Comparison of ENCODE assay signal across 23 mouse cellular contexts in genomic region chr4:63595259-63595658, GRCm38 (mm10). TPM values are rescaled to one million over a fixed set of nuclear protein-coding genes. Genes with fewer than 3 reads are reported as not detected.
DNase-seq lines count a peak whose midpoint lies in the region; ATAC-seq and TF ChIP-seq lines count a peak whose summit lies in the region.
"Had no signal": no experiment of that assay in that cellular context is flagged by ENCODE, and none has a peak within 500 bp of the region (broad histone marks: within the 10 kb centered on the region; RNA-seq: fewer than 3 reads in every experiment).

No protein-coding gene starts in this region.

- no peaks in the 10 kb centered on the region for H3K27me3 ChIP-seq in heart, postnatal 0 days (ENCODE audit: control insufficient read depth, insufficient read depth, low read length)
- no peaks in the 10 kb centered on the region for H3K27me3 ChIP-seq in intestine, embryonic 15.5 days (replicated peaks)
- H3K27me3 ChIP-seq in splenic B cell, adult 2 months (ENCODE audit: control insufficient read depth, insufficient read depth, low read length, poor library complexity, severe bottlenecking), result no peaks in the 10 kb centered on the region
- H3K27me3 ChIP-seq: midbrain, embryonic 13.5 days had no signal

- peaks cover 13% of the 10 kb centered on the region for H3K4me1 ChIP-seq in heart, postnatal 0 days (ENCODE audit: control insufficient read depth, insufficient read depth)
- peaks cover 18% of the 10 kb centered on the region for H3K4me1 ChIP-seq in intestine, embryonic 15.5 days (replicated peaks)
- H3K4me1 ChIP-seq: forebrain, embryonic 10.5 days had no signal

- 0 out of 2 replicates have a peak, but pooled peaks have one; percentile 20 for ATAC-seq in heart, postnatal 0 days (ENCODE audit: insufficient read depth, low read depth)
- ATAC-seq in intestine, embryonic 15.5 days, result peak; percentile 19; the same call in 1 of the 2 replicates
- ATAC-seq: midbrain, embryonic 13.5 days had no signal

- no peak for TF ChIP-seq EP300 in heart, postnatal 0 days (IDR thresholded peaks at IDR 0.05; ENCODE audit: low read depth)

- no peak overlapping the region for H3K4me3 ChIP-seq in heart, postnatal 0 days (ENCODE audit: low read depth, low read length)
- no peak overlapping the region for H3K4me3 ChIP-seq in intestine, embryonic 15.5 days (replicated peaks)
- H3K4me3 ChIP-seq: forebrain, embryonic 10.5 days; limb, embryonic 10.5 days; midbrain, embryonic 13.5 days had no signal

- H3K9me3 ChIP-seq in heart, postnatal 0 days (replicated peaks; ENCODE audit: control insufficient read depth, low read length), result no peaks in the 10 kb centered on the region
- no peaks in the 10 kb centered on the region for H3K9me3 ChIP-seq in intestine, embryonic 15.5 days
- H3K9me3 ChIP-seq: forebrain, embryonic 10.5 days; limb, embryonic 10.5 days; midbrain, embryonic 13.5 days had no signal

- no peak overlapping the region for H3K9ac ChIP-seq in heart, postnatal 0 days (replicated peaks; ENCODE audit: low read depth, low read length)
- no peak overlapping the region for H3K9ac ChIP-seq in intestine, embryonic 15.5 days
- H3K9ac ChIP-seq: liver, embryonic 14.5 days; midbrain, embryonic 13.5 days had no signal

- H3K27ac ChIP-seq in heart, postnatal 0 days (ENCODE audit: low read depth), result no peak overlapping the region
- H3K27ac ChIP-seq in intestine, embryonic 15.5 days, result no peak overlapping the region
- H3K27ac ChIP-seq: forebrain, embryonic 10.5 days; limb, embryonic 10.5 days; liver, embryonic 14.5 days; midbrain, embryonic 13.5 days had no signal

- H3K4me2 ChIP-seq in heart, postnatal 0 days (ENCODE audit: low read depth, low read length), result no peak overlapping the region
- no peak overlapping the region for H3K4me2 ChIP-seq in intestine, embryonic 15.5 days (replicated peaks)
- H3K4me2 ChIP-seq: midbrain, embryonic 13.5 days had no signal

- no peaks in the 10 kb centered on the region for H3K36me3 ChIP-seq in heart, postnatal 0 days (replicated peaks; ENCODE audit: control insufficient read depth, insufficient read depth, low read length)
- H3K36me3 ChIP-seq in intestine, embryonic 15.5 days, result no peaks in the 10 kb centered on the region
- H3K36me3 ChIP-seq in splenic B cell, adult 2 months (ENCODE audit: control insufficient read depth, insufficient read depth, low read length, poor library complexity, severe bottlenecking), result no peaks in the 10 kb centered on the region
- H3K36me3 ChIP-seq: forebrain, embryonic 10.5 days; limb, embryonic 10.5 days; midbrain, embryonic 13.5 days had no signal

- no peak for TF ChIP-seq CTCF in heart, postnatal 0 days (IDR thresholded peaks at IDR 0.05; ENCODE audit: low read depth)

- no peak for DNase-seq in heart, postnatal 0 days (ENCODE audit: low spot score)
- DNase-seq in heart, adult 8-10 months (ENCODE audit: low spot score), result no peak
- peak; percentile 57 for DNase-seq in T-cell, adult 2 months (ENCODE audit: low spot score)
- peak; percentile 69 for DNase-seq in splenic B cell, adult 2 months (ENCODE audit: low read depth, low spot score)
- no peak for DNase-seq in urinary bladder, postnatal 10 days (ENCODE audit: low spot score)
- no peak for DNase-seq in kidney, adult 8-10 months
- no peak for DNase-seq in adrenal gland, postnatal 4 days (ENCODE audit: low spot score in 2 of 2)
- DNase-seq: right cerebral cortex, postnatal 25 days; thymus, postnatal 14 days had no signal

- WGBS in heart, postnatal 0 days, result 54% methylated on average over 10 of the region's 10 CpGs
- WGBS in intestine, embryonic 15.5 days, result 45% methylated on average over 10 of the region's 10 CpGs

RNA-seq across cellular contexts. Expression of gene Gm11213, which starts 9.8 kb away (rescaled TPM):
- total RNA-seq in heart, postnatal 0 days (2014; rRNA removed; ENCODE audit: low replicate concordance), result not detected in 2 replicates
- not detected in 2 replicates for polyA plus RNA-seq in heart, postnatal 0 days (2015; fragmentation: Nextera tagmentation; extraction: Ambion mirVana)
- total RNA-seq in heart, adult 8-10 months (2022), result not detected
- polyA plus RNA-seq in intestine, embryonic 15.5 days (2015; fragmentation: Nextera tagmentation; extraction: Ambion mirVana), result not detected in 2 replicates
- total RNA-seq in adrenal gland, postnatal 4 days (2021), result not detected
- total RNA-seq: ES-E14; gastrocnemius, postnatal 25 days; layer of hippocampus, adult 18-20 months; left cerebral cortex, adult 18-20 months had no signal
- polyA plus RNA-seq: cortical plate, adult 2 months; embryonic facial prominence, embryonic 14.5 days; forebrain, embryonic 10.5 days; heart, embryonic 14.5 days; hindbrain, embryonic 11.5 days; limb, embryonic 10.5 days; liver, embryonic 14.5 days; midbrain, embryonic 13.5 days; neural tube, embryonic 11.5 days had no signal

RNA-seq across cellular contexts. Expression of gene Tex48, which starts 27.0 kb away (rescaled TPM):
- total RNA-seq in heart, postnatal 0 days (2014; rRNA removed; ENCODE audit: low replicate concordance), result not detected in 2 replicates
- polyA plus RNA-seq in heart, postnatal 0 days (2015; fragmentation: Nextera tagmentation; extraction: Ambion mirVana), result not detected in 2 replicates
- not detected for total RNA-seq in heart, adult 8-10 months (2022)
- not detected in 2 replicates for polyA plus RNA-seq in intestine, embryonic 15.5 days (2015; fragmentation: Nextera tagmentation; extraction: Ambion mirVana)
- not detected for total RNA-seq in adrenal gland, postnatal 4 days (2021)
- total RNA-seq: ES-E14; gastrocnemius, postnatal 25 days; layer of hippocampus, adult 18-20 months; left cerebral cortex, adult 18-20 months had no signal
- polyA plus RNA-seq: cortical plate, adult 2 months; embryonic facial prominence, embryonic 14.5 days; forebrain, embryonic 10.5 days; heart, embryonic 14.5 days; hindbrain, embryonic 11.5 days; limb, embryonic 10.5 days; liver, embryonic 14.5 days; midbrain, embryonic 13.5 days; neural tube, embryonic 11.5 days had no signal

RNA-seq across cellular contexts. Expression of gene Tmem268, which starts 36.7 kb away (rescaled TPM):
- 5.2 and 10.0 TPM in 2 replicates for total RNA-seq in heart, postnatal 0 days (2014; rRNA removed; ENCODE audit: low replicate concordance)
- 4.6 and 4.7 TPM in 2 replicates for polyA plus RNA-seq in heart, postnatal 0 days (2015; fragmentation: Nextera tagmentation; extraction: Ambion mirVana)
- total RNA-seq in heart, adult 8-10 months (2022), result 10 to 100 TPM in 3 of 4 experiments, 1 to 10 TPM in 1; 8.0 to 16.2 (median 12.7) TPM
- 12.8 and 14.0 TPM in 2 replicates for polyA plus RNA-seq in intestine, embryonic 15.5 days (2015; fragmentation: Nextera tagmentation; extraction: Ambion mirVana)
- 10 to 100 TPM; 10.8 to 14.2 TPM for total RNA-seq in adrenal gland, postnatal 4 days (2021)

RNA-seq across cellular contexts. Expression of gene Atp6v1g1, which starts 50.7 kb away (rescaled TPM):
- 120 and 148 TPM in 2 replicates for total RNA-seq in heart, postnatal 0 days (2014; rRNA removed; ENCODE audit: low replicate concordance)
- polyA plus RNA-seq in heart, postnatal 0 days (2015; fragmentation: Nextera tagmentation; extraction: Ambion mirVana), result 278 and 279 TPM in 2 replicates
- 100 to 1,000 TPM; 146 to 168 (median 149) TPM for total RNA-seq in heart, adult 8-10 months (2022)
- 288 and 316 TPM in 2 replicates for polyA plus RNA-seq in intestine, embryonic 15.5 days (2015; fragmentation: Nextera tagmentation; extraction: Ambion mirVana)
- 100 to 1,000 TPM; 148 TPM for total RNA-seq in adrenal gland, postnatal 4 days (2021)

Comparison
In these comparisons a context has a peak if more than half of its experiments do, and no peak if none do; other contexts are left out.
1. DNase-seq: peak in T-cell, adult 2 months (single experiment) and splenic B cell, adult 2 months (single experiment); none in heart, postnatal 0 days (single experiment), heart, adult 8-10 months (single experiment), urinary bladder, postnatal 10 days (single experiment), kidney, adult 8-10 months (0 of 2) and adrenal gland, postnatal 4 days (0 of 2).